Mouse (Mus musculus): ENCODE results near the gene Rpl3.
A peak's percentile ranks its signal among the peaks of the same experiment; 100 is the strongest.

Gene Rpl3

DNA sequence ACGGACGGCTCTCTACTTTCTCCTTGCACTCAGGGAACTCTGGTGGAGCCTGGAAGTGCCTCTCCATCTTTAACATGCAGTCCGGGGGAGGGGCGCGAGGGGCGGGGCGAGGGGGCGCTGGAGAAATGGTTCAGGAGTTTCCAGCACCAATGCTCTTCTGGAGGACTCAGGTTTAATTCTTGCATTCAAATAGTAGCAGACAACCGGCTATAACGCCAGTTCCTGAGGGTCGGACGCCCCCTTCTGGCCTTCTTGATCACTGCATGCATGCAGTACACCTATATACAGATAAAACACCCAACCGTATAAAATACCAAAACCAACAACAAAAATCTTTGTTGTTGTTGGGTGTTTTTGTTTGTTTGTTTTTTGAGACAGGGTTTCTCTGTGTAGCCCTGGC, 26.3 kb downstream of the Rpl3 start:
- peak; percentile 36 for DNase-seq (ENCODE audit: low spot score)

DNA sequence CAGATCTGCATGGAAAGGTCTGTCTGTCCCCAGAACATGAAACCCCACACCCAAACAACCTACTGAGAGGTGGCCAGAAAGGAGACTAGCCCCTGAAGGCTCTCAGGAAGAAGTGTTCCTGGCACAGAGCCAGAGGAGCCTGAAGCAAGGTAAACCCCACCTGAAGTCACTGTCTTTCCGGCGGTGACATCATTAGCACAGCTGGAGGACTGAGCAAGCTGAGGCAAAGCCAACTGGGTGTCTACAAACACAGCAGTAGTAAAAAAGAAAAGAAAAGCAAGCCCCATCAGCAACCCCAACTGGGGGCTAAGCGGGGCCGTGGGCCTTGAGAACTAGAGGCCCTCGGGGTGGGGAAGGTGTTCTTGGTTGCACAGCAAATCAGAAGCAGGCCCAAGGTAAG, 26.7 kb downstream of the Rpl3 start:
- no peak for DNase-seq (ENCODE audit: low spot score)

DNA sequence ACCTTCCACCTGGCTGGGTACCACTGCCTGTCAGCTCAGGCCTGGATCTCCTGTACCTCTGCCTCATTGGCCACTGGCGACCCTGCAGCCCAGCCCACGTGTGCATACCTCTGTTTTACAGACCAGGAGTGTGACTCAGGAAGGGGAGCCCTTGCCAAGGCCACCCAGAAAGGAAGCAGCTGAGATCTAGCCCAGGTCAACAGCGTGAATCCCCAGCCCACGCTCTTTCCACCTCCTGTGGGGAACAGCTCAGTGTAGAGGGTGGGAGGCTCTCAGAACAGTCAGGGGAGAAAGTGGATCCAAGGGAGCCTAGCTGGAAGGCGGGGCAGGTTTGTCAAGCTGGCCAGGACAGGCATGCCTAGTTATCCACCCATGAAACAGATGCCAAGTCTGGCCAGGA, 28.8 kb downstream of the Rpl3 start:
- no peak for DNase-seq (ENCODE audit: low spot score)

DNA sequence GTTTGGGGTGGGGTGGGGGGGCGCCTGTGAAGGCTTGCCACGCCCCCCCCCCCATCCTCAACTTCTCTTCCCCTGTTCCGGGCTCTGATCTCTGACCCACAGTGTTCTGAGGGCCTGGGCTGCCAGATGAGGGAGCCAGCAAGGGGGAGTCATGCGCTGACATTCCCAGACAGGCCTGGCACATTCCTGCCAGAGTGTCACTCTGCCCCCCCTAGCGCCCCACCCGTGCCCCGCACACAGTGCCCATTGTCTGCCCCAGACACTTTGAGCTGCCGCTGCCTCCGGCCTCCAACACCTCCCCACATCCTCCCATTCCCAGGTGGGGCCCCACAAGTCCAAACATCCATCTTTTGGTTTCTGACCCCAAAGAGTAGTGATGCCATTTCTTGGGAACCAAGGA, 29.3 kb downstream of the Rpl3 start:
- DNase-seq (ENCODE audit: low spot score), result no peak

DNA sequence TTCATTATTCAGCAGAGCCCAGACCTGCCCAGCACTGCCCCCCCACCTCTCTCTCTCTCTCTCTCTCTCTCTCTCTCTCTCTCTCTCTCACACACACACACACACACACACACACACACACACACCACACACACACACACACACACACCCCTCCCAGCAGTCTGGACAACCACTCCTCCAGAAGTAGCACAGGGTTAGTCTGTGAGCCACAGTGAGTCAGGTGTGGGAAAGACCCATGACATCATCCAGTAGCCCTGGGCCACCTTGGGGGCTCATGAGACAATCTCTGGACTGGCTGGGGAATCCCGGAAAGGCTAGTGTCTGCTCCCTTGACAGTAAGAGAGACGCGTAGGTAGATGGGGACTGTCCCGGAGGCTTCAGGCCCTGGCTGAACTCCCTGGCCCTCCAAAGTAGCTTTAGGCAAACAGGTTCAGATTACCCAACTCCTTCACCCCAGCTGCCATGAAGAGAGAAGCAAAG, 30.6 kb downstream of the Rpl3 start:
- no peak for DNase-seq (ENCODE audit: low spot score)

DNA sequence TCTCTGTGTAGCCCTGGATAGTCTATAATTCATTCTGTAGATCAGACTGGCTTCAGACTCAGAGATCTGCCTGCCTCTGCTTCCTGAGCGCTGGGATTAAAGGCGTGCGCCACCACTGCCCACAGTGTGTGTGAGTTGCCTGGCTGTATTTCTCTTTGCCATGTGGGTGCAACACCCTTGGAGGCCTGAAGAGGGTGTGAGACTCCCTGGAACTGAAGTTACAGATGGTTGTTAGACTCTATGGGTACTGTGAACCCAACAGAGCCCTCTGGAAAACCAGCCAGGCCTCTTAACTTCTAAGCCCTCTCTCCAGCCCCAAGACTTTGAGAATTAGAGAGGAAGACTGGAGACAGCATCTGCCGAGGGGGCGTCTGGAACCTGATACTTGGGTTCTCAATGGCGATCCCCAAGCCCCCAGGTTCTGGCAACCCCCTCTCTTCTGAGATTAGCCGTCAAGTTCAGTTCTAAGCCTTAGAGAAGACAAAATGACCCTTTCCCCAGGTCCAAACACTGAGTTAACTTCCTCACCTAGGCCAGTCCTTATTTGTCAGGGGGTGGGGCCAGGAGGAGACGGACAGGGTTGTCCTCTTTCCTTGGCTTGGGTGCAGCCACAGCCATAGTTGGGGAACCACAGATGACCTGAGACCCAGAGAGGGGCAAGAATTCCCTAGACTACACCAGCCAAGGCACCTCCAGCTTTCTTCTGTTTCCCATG, 31.2 kb downstream of the Rpl3 start:
- no peak for DNase-seq (ENCODE audit: low spot score)

DNA sequence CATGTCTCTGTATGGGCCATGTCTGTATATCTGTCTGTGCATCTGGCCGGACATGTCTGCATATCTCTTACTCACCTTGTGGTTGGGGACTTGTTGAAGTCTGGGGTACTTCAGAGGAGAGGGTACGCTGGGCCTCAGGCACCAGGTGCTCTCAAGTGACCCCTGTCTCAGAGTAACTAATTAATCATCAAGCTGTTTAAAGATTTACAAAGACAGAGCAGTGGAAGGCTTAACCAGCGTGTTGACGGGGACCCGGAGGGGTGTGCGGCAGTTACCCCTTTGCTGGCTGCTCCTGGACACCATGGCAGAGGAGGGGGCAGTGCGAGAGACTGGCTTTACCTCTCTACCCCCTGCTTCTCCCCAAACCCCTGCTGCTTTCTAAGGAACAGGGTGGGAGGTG, 32.1 kb downstream of the Rpl3 start:
- no peak for DNase-seq (ENCODE audit: low spot score)

DNA sequence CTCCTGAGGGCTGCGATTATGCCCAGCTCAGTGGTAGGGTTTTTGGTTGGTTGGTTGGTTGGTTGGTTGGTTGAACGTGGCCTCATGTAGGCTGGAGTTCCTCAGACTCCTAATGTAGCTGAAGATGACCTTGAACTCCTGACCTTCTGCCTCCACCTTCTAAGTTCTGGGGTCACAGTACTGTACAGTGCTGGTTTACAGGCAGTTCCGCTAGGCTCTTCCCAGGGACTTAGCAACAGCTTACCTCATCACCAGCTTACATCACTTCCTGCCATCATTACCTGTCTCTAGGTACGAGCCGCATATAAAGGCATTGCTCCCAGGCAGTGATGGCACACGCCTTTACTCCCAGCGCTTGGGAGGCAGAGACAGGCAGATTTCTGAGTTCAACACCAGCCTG, 33.5 kb downstream of the Rpl3 start:
- DNase-seq (ENCODE audit: low spot score), result no peak

DNA sequence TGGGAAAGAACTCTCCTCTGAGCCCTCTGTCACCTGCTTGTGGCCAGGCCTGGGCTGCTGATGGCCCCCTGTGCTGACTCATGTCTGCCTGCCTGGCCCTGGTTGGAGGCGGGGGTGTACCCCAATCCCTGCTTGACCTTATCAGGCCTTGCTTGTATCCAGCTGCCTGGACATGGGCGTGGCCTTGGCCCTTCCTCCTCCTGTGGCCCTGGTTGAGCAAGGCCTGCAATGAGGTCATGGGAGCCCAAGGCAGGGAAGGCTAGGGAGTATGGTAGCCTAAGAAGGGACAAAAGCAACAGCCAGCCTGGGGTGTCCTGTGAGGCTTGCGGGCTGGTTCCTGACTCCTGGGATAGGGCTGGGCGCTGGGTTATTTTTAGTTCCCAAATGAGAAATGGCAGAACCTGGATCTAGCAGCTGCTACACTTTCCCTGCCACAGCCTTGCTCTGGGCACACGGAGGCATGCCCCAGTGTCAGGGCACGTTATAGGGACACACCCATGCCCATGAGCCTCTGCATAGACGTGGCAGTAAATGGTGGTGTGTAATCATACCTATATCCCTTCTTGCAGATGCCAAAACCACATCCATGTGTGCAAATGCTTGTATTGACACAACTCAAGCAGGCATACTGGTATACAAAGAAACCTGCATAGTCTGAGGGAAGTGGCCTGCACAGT, 37.5 kb downstream of the Rpl3 start:
- DNase-seq (ENCODE audit: low spot score), result peak; percentile 51

DNA sequence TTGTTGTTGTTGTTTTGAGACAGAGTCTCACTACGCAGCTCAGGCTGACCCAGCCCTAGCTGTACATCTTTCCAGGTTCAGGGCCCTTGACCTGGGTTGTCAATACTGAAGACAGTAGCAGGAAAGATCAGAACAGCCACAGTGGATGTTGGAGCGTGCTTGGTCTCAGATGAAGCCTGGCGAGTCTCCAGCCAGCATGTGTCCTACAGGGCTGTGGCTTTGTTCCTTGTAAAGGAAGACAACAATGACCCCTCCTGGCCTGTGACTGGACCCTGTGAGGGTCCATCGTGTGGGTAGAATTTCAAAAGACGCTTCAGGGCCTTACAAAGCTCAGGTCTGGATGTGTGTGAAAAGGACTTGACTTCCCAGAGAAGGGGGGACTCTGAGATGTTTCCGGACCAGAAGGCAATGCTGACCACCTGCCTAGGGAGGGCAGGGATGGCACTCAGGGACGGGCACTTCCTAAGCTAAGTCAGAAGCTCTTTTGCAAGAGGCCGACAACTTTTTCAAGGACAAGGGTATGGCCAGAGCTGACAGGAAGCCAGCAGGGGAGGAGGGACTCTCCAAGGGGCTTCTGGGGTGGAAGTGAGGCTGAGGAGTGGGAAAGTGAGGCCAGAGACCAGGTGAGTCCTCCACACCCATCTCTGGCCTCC, 38.2 kb downstream of the Rpl3 start:
- no peak for DNase-seq (ENCODE audit: low spot score)

DNA sequence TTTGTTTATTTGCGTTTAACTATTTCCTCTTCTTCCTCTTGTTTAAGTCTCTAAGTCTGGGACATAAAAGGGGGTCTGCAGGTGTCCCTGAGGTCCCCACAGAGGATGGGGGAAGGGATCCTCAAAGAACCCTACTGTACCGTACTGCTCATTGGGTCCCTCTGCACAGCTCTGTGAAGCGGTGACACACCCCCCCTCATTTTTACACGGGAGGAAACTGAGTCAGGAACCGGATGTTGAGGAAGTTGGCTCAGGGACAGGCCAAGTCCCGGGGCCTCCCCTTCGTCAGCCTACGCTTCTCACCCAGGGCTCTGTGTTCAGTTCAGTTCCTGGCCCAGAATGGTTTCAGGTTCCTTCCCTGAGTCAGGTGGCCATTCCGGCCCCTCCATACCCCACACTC, 39.9 kb downstream of the Rpl3 start:
- no peak for DNase-seq (ENCODE audit: low spot score)

DNA sequence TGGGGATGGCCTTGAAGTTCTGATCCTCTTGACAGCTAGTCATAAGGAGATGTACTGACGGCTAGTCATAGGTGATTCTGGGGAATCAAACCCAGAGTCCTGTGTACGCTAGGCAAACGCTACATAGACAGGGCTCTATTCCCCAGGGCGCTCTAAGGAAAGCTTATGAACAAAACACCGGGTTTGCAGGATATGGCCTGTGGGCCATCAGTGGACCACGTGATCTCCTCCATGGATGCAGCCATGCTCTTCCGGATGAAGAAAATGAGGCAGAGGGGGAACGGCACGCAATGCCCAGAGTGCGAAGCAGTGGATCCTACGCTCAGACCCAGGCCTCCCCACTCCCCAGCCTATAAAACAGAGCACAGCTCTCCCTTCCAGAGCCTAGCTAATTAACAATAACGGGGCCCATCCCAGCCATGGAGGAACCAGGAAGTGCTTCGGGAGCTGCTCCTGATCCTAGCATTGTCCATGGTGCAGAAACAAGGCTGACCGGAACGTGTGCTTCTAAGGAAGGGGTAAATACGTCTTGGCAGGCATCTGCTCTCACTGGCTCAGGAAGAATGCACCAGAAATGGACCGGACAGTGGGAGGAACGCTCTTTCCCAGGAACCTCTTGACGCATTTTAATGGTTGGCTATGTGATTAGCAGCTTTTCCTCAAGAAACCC, 40.4 kb downstream of the Rpl3 start:
- no peak for DNase-seq (ENCODE audit: low spot score)

DNA sequence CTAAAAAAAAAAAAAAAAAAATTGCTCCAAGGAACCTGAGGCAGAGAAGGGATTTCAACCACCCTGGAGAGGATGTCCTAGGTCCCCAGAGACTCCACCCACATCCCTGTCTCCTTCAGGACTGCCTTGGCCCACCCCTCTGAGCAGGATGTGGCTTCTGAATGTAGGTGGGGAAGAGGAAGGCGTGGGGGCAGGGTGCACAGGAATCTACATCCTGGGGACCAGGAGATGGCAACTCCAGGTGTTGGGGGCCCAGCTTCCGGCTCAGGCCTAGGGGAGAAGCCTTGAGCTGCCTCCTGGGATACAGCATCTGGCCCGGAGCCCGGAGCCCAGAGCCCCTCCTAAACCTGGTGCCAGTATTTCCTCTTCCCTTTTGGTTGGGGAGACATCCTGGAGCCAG, 41.6 kb downstream of the Rpl3 start:
- DNase-seq (ENCODE audit: low spot score), result no peak

DNA sequence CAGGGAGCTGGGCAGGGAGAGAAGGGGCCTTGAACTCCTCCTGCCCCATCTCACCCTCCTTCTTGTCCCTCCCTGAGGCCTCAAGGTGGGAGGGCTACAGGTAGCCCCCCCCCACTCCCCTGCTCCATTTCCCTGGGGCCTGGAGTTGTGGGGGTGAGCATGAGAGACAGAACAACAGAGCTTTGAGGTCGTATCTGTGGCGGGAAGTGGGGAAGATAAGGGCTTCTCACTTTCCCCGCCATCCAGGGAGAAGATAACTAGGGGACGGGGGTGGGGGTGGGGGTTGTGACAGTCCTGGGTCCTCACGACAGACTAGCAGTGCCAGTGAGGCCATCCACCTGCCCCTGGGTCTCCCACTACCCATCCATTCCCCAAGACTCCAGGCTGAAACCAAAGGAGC, 43.7 kb downstream of the Rpl3 start:
- no peak for DNase-seq (ENCODE audit: low spot score)

DNA sequence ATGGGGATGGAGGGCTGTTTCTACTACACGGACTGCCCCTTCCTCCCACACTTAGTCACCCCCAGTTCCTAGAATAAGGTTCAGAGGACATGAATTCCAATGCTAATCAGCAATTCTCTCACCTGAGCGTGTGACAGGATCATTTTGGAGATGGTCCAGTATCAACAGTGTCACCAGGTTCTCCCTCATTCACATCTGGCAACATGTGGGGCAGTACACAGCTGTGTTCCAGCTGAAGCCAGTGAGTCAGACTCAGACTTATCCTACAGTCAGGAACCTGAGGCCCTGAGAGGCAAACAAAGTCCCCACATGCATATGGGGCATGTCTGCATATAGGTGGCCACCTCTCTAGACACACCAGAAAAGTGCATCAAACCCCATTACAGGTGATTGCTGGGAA, 44.4 kb downstream of the Rpl3 start:
- DNase-seq (ENCODE audit: low spot score), result no peak

DNA sequence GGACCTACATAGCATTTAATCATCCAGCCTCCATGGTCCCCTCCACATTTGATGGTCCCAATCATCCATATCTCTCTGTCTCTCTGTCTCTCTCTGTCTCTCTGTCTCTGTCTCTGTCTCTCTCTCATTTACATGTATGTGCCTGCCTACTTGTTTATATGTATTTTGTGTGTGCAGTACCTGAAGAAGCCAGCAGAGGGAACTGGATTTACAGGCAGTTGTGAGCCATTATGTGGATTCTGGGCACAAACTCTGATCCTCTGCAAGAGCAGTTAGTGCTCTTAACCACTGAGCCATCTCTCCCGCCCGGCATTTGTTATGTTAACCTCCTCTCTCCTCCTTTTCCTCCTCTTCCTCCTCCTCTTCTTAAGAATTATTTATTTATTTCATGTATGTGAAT, 45.9 kb downstream of the Rpl3 start:
- DNase-seq (ENCODE audit: low spot score), result no peak

DNA sequence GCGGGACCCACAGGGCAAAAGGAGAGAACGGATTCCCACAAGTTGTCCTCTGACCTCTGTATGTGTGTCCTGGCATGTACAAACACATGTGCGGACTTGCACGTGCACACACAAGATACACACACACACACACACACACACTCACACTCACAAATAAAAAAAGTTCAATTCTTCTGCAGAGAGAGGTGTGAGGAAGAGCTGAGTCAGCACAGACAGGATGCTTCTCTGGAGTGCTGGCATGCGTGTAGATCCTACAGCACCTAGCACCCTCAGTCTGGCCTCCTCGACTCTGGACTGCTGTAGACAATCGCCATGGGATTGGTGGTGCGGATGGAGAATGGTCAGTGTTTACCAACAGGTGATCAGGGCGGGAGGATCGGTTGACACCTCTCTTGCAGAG, 47.4 kb downstream of the Rpl3 start:
- no peak for DNase-seq (ENCODE audit: low spot score)

DNA sequence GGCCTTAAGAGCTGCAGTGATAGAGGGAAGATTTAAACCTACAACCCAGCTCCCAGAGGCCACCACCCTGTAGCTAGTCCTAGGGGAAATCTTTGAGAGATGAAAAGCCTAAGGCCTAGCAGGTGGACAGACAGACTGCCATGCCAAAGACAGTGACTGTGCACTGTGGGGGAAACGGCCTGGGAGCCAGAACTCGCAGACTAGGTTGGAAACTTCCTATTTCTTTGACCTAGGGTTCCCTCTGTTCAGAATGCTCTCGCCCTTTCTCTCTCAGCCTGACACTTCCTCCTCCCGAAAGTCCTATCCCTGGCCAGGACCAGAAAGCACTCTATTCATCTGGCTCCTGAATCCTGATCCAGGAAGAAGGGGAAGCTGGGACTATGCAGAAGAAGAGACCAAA, 49.5 kb downstream of the Rpl3 start:
- no peak for DNase-seq (ENCODE audit: low spot score)

DNA sequence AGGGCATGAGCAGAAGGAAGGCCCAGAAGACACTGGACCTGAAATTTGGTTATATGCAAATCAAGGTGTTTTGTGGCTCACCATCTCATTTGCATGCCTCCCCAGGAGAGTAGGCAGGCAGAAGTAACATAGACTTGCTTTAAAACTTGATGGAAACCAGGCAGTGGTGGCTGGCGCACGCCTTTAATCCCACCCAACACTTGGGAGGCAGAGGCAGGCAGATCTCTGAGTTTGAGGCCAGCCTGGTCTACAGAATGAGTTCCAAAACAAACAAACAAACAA, 53.6 kb downstream of the Rpl3 start:
- DNase-seq (ENCODE audit: low spot score), result no peak

DNA sequence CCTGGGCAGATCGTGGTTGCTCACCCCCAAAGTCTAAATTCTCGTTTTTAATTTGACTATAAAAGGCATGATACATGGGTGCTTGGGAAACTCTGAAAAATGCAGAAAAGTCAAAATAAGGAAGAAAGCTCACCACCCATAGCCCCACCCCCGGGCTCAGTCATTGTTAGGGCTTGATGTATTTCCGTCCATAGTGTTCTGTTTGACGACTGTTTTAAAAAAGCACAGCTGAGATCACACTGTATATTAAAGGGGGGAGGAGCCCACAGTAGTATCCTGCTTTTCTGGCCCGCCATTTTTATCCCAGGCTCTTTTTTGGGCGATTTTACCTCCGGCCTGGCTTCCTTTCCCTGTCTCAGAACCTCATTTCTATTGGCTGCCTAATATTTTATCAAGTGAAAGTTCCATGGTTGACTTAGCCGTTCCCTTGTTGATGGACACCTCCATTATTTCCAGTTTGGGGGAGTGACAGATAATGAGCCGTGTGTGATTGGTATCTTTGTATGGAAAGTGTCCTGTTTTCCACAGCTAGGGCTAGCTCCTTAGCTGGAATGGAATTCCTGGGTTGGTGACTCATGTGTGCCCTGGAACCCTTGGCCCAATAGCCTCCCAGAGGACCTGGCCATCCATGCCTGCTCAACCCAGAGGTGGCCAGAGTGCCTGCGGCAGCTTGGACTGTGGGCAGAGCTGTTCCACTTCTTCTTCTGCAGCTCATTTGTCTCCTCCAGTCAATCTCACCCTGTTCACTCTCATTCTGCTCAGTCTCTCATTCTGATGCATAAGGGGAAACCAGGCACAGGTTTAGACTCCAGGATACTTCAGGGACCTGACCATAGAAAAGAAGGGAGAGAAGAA, 54.2 kb downstream of the Rpl3 start:
- DNase-seq (ENCODE audit: low spot score), result no peak

DNA sequence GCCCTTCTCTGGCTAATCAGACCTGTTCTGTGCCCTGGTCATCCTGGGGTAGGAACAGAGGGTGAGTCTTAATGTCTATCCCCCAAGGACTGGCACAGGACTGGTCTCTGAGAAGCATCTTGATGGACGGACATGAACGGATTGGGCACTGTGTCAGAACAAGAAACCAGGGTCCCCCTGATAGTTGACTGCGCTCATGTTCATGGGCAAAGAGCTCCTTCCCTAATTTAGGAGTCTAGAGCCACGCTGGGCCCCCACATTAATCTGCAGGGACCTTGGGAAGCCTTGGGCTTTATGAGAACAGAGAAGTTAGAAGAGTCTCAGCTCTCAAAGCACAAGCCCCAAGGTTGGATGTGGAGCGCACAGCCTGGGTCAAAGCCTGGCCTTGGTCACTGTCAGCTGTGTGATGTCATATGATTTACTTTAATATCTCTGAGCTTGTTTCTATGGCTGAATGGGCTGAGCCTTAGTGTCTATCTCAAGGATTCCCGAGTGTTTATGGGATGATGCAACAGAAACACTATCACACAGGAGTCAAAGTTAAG, 56.3 kb downstream of the Rpl3 start:
- DNase-seq (ENCODE audit: low spot score), result no peak

DNA sequence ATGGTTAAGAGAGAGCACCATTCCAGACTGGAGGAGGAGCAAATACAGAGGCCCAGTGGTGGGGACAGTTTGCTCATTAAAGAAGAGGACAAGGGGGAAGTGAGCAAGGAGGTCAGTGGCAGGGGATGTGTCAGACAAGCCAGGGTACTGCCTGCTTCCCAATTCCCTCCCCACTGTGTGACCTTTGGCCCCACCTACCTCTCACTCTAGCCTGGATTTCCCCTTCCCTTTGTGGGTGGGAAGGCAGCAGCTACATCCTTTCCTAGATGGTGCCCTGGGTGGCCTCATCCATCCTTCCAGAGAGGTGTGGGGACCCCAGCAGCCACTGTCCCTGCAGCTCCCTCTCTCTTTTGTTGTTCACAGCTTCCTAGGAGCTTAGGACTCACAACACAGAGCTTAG, 56.8 kb downstream of the Rpl3 start:
- no peak for DNase-seq (ENCODE audit: low spot score)

All from urinary bladder, postnatal 14 days (tissue).